Mouse (Mus musculus): Measurements from ENCODE around the gene Defb43.

Defb43 gene

DNA sequence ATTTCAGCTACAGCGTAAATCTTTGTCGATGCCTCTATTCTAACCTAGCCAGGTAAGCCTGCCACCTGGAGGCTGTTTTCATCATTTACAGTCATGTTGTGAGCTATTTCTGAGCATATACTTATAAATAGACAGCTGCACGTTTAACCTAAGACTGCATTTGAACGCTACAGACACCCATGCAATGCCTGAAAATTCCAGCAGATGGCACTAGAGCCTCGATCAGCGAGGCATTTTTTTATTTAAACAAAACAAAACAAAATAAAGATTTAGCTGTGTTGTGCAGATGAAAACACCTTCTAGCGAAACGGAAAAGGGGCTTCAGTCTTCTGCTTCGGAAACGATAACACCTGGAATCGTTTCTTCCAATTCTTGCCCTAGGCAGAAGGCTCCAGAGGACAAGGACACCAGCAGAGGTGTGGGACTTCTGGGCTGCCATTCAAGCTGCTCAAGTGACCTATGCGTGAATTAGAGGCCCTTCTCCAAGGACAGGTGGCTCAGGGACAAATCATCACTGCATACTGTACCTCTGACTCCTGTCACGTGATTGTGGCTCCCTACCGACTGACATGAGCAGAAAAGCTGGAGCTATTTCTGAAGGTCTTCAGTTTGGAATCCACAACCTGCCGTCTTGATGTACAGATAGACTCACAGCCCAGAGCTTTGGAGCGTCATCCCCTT, 55.2 kb downstream of the Defb43 start:
- DNase-seq (ENCODE audit: low spot score in 2 of 2) = peak; percentile 47 to 64
